In genomic region chr10:126924087-126924486, GRCm38 (mm10) we compare ENCODE assay signal across 12 mouse cellular contexts. TPM values are rescaled to one million over a fixed set of nuclear protein-coding genes. Genes with fewer than 3 reads are reported as not detected.
DNase-seq lines count a peak whose midpoint lies in the region; ATAC-seq and TF ChIP-seq lines count a peak whose summit lies in the region.
"Had no signal": no experiment of that assay in that cellular context is flagged by ENCODE, and none has a peak within 500 bp of the region (broad histone marks: within the 10 kb centered on the region; RNA-seq: fewer than 3 reads in every experiment).

No protein-coding gene starts in this region.

- no peak overlapping the region for H3K9ac ChIP-seq in heart, embryonic 16.5 days (ENCODE audit: low read length)
- H3K9ac ChIP-seq in hindbrain, embryonic 14.5 days, result no peak overlapping the region
- H3K9ac ChIP-seq: forebrain, embryonic 13.5 days had no signal

- H3K4me3 ChIP-seq in heart, embryonic 16.5 days (ENCODE audit: low read length), result no peak overlapping the region
- no peak overlapping the region for H3K4me3 ChIP-seq in cerebellum, adult 2 months (replicated peaks; ENCODE audit: insufficient read depth, low read depth, low read length)
- H3K4me3 ChIP-seq in hindbrain, embryonic 14.5 days (replicated peaks; ENCODE audit: low read length), result no peak overlapping the region
- H3K4me3 ChIP-seq: forebrain, embryonic 13.5 days had no signal

- WGBS in heart, embryonic 16.5 days, result 32% methylated on average over 3 of the region's 3 CpGs
- WGBS in cerebellum, adult 2 months, result 14% methylated on average over 3 of the region's 3 CpGs
- 64% methylated on average over 3 of the region's 3 CpGs for WGBS in hindbrain, embryonic 14.5 days

- DNase-seq in heart, adult 9 months (ENCODE audit: low spot score in 2 of 2), result no peak
- DNase-seq in 3T3-L1 (ENCODE audit: low read depth, low spot score), result peak; percentile 82
- DNase-seq in cerebellum, adult 2 months, result peak; percentile 75 to 81
- DNase-seq in gastrocnemius, postnatal 10 days, result peak; percentile 46
- DNase-seq in retina, postnatal 1 day, result no peak
- no peak for DNase-seq in hindbrain, embryonic 14.5 days (ENCODE audit: low spot score)
- DNase-seq: kidney, adult 8-10 months; spleen, adult 18-20 months; thymus, adult 2 months had no signal

- H3K4me2 ChIP-seq in heart, embryonic 16.5 days (ENCODE audit: low read depth, low read length), result no peak overlapping the region
- no peak overlapping the region for H3K4me2 ChIP-seq in hindbrain, embryonic 14.5 days (replicated peaks)
- H3K4me2 ChIP-seq: forebrain, embryonic 13.5 days had no signal

- peaks cover 7% of the 10 kb centered on the region for H3K9me3 ChIP-seq in heart, embryonic 16.5 days (replicated peaks; ENCODE audit: control insufficient read depth, low read length)
- H3K9me3 ChIP-seq in hindbrain, embryonic 14.5 days (ENCODE audit: control insufficient read depth, low read length), result no peaks in the 10 kb centered on the region

- no peak for TF ChIP-seq CTCF in cerebellum, adult 2 months (IDR thresholded peaks at IDR 0.05; ENCODE audit: borderline replicate concordance, insufficient read depth, low read depth, low read length)

- H3K36me3 ChIP-seq in heart, embryonic 16.5 days (ENCODE audit: control insufficient read depth, insufficient read depth), result no peaks in the 10 kb centered on the region
- H3K36me3 ChIP-seq in hindbrain, embryonic 14.5 days (replicated peaks; ENCODE audit: control insufficient read depth, insufficient read depth), result no peaks in the 10 kb centered on the region

- no peaks in the 10 kb centered on the region for H3K27me3 ChIP-seq in heart, embryonic 16.5 days (ENCODE audit: control insufficient read depth, insufficient read depth, low read length)
- no peaks in the 10 kb centered on the region for H3K27me3 ChIP-seq in cerebellum, adult 2 months (ENCODE audit: control insufficient read depth, insufficient read depth, low read length)
- H3K27me3 ChIP-seq in hindbrain, embryonic 14.5 days (ENCODE audit: control insufficient read depth, insufficient read depth, low read length), result 0 out of 2 replicates have a peak, but pooled peaks cover 4% of the 10 kb centered on the region
- H3K27me3 ChIP-seq: forebrain, embryonic 13.5 days had no signal

- H3K4me1 ChIP-seq in heart, embryonic 16.5 days (ENCODE audit: control insufficient read depth, insufficient read depth, low read length), result peaks cover 24% of the 10 kb centered on the region
- H3K4me1 ChIP-seq in cerebellum, adult 2 months (ENCODE audit: control insufficient read depth, insufficient read depth, low read length), result peaks cover 35% of the 10 kb centered on the region
- peaks cover 18% of the 10 kb centered on the region for H3K4me1 ChIP-seq in hindbrain, embryonic 14.5 days (replicated peaks; ENCODE audit: control insufficient read depth, insufficient read depth, low read length)

- ATAC-seq in heart, embryonic 16.5 days (replicated peaks; ENCODE audit: extremely low read depth, insufficient read depth, low FRiP score), result no peak
- ATAC-seq in frontal cortex, adult (ENCODE audit: low TSS enrichment), result no peak
- ATAC-seq in hindbrain, embryonic 14.5 days (ENCODE audit: low FRiP score), result no peak
- ATAC-seq: forebrain, embryonic 13.5 days had no signal

- no peak for TF ChIP-seq POLR2A in cerebellum, adult 2 months (IDR thresholded peaks at IDR 0.05; ENCODE audit: borderline replicate concordance, insufficient read depth, low read length)

- H3K27ac ChIP-seq in heart, embryonic 16.5 days (ENCODE audit: low read length), result peak overlapping the region; percentile 53
- peak overlapping the region; percentile 53 for H3K27ac ChIP-seq in cerebellum, adult 2 months (ENCODE audit: insufficient read depth, low read length)
- H3K27ac ChIP-seq in hindbrain, embryonic 14.5 days, result no peak overlapping the region
- H3K27ac ChIP-seq: forebrain, embryonic 13.5 days had no signal

RNA-seq across cellular contexts. Expression of gene Atp23, which starts 22.9 kb away (rescaled TPM):
- polyA plus RNA-seq in heart, embryonic 16.5 days (2015; fragmentation: Nextera tagmentation; extraction: Ambion mirVana), result 10.3 and 11.3 TPM in 2 replicates
- 10.2 and 10.4 TPM in 2 replicates for polyA plus RNA-seq in cerebellum, adult 2 months (2012; rRNA removed)
- total RNA-seq in gastrocnemius, postnatal 10 days (2021), result 1 to 10 TPM; 2.9 to 4.2 TPM
- polyA plus RNA-seq in hindbrain, embryonic 14.5 days (2014; fragmentation: Nextera tagmentation; extraction: Ambion mirVana), result 15.9 and 16.5 TPM in 2 replicates

RNA-seq across cellular contexts. Expression of gene Ctdsp2, which starts 54.4 kb away (rescaled TPM):
- 38.2 and 41.8 TPM in 2 replicates for polyA plus RNA-seq in heart, embryonic 16.5 days (2015; fragmentation: Nextera tagmentation; extraction: Ambion mirVana)
- 96.2 and 101 TPM in 2 replicates for polyA plus RNA-seq in cerebellum, adult 2 months (2012; rRNA removed)
- 100 to 1,000 TPM; 135 to 155 TPM for total RNA-seq in gastrocnemius, postnatal 10 days (2021)
- 22.9 and 25.0 TPM in 2 replicates for polyA plus RNA-seq in hindbrain, embryonic 14.5 days (2014; fragmentation: Nextera tagmentation; extraction: Ambion mirVana)

Comparison
In these comparisons a context has a peak if more than half of its experiments do, and no peak if none do; other contexts are left out.
1. DNase-seq: peak in 3T3-L1 (single experiment), cerebellum, adult 2 months (2 of 2) and gastrocnemius, postnatal 10 days (single experiment); none in heart, adult 9 months (0 of 2), retina, postnatal 1 day (single experiment) and hindbrain, embryonic 14.5 days (single experiment).